14 mouse cellular contexts compared by ENCODE assay signal in the genomic region with DNA sequence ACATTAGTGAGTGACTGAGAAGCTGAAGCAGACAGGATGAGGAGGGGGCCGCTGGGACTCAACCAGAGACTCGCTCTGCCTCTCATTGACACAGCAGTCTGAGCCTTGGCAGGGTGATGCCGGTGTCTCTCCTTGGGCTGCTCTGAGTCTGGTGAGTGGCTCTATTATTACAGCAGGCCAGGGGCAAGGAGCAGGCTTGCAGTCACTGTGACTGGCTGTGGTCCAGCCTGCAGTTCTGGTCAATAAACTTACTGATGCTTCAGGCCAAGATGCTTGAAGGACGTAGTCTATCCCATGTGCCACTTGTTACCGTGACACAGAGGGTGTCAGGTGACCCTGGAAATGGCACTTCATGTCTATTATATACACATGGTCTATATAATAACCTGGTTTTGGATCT.
"Had no signal": no experiment of that assay in that cellular context is flagged by ENCODE, and none has a peak within 500 bp of the region (broad histone marks: within the 10 kb centered on the region; RNA-seq: fewer than 3 reads in every experiment).

No protein-coding gene starts in this region.

- ATAC-seq: liver, embryonic 12.5 days had no signal

- H3K4me3 ChIP-seq: kidney, embryonic 15.5 days; limb, embryonic 13.5 days; liver, embryonic 12.5 days; midbrain, embryonic 10.5 days; myocyte; neural tube, embryonic 15.5 days had no signal

- H3K9ac ChIP-seq: kidney, embryonic 15.5 days; limb, embryonic 13.5 days; liver, embryonic 12.5 days; lung, embryonic 14.5 days; neural tube, embryonic 15.5 days had no signal

- H3K9me3 ChIP-seq: kidney, embryonic 15.5 days; limb, embryonic 13.5 days; liver, embryonic 12.5 days; midbrain, embryonic 10.5 days; neural tube, embryonic 15.5 days had no signal

- H3K27ac ChIP-seq: kidney, embryonic 15.5 days; limb, embryonic 13.5 days; liver, embryonic 12.5 days; midbrain, embryonic 10.5 days; neural tube, embryonic 15.5 days had no signal

- H3K27me3 ChIP-seq: kidney, embryonic 15.5 days; limb, embryonic 13.5 days; liver, embryonic 12.5 days had no signal

- H3K4me2 ChIP-seq: kidney, embryonic 15.5 days; limb, embryonic 13.5 days; liver, embryonic 12.5 days; lung, embryonic 14.5 days; neural tube, embryonic 15.5 days had no signal

- DNase-seq: left cerebral cortex, postnatal 4 days; lung, embryonic 14.5 days; lung, postnatal 10 days; lung, postnatal 4 days; midbrain, embryonic 14.5 days; right cerebral cortex, adult 18-20 months; right cerebral cortex, postnatal 25 days; thymus, postnatal 36 days had no signal

- H3K36me3 ChIP-seq: limb, embryonic 13.5 days; midbrain, embryonic 10.5 days; neural tube, embryonic 15.5 days had no signal
